Mouse (Mus musculus): Measurements from ENCODE around the gene Gm48551. TPM values are rescaled to one million over a fixed set of nuclear protein-coding genes. Genes with fewer than 3 reads are reported as not detected.
A peak's percentile ranks its signal among the peaks of the same experiment; 100 is the strongest.

Gene Gm48551
- polyA plus RNA-seq, 1 experiment from 2014 or later: 6.6 TPM

- Histone ChIP-seq H3K4me3 (peak overlapping the region; percentile 20), H3K4me2 (peak overlapping the region; percentile 49), H3K4me1 (replicated peaks) (peaks cover 68% of the 10 kb centered on the region), H3K9me3 (no peaks in the 10 kb centered on the region), H3K27me3 (no peaks in the 10 kb centered on the region), H3K27ac (replicated peaks) (peak overlapping the region; percentile 71), H3K9ac (peak overlapping the region; percentile 2; the same call in 1 of the 2 replicates), H3K36me3 (no peaks in the 10 kb centered on the region)
- ATAC-seq (ENCODE audit: low FRiP score, low read depth): peak; percentile 76
- WGBS: 2% methylated on average over 26 of the region's 26 CpGs
These were observed 32.4 kb downstream of the Gm48551 start for GRCm38 (mm10) chr10:81416581-81417226.

- H3K4me2 ChIP-seq: peak overlapping the region; percentile 49
- H3K27ac ChIP-seq (replicated peaks): peak overlapping the region; percentile 71
- no peak for ATAC-seq (ENCODE audit: low FRiP score, low read depth)
- no peaks in the 10 kb centered on the region for H3K36me3 ChIP-seq
- no peaks in the 10 kb centered on the region for H3K27me3 ChIP-seq
- no peaks in the 10 kb centered on the region for H3K9me3 ChIP-seq
- H3K4me1 ChIP-seq (replicated peaks): peaks cover 61% of the 10 kb centered on the region
- WGBS: 49% methylated on average over 12 of the region's 12 CpGs
- peak overlapping the region; percentile 20 for H3K4me3 ChIP-seq
- peak overlapping the region; percentile 2; the same call in 1 of the 2 replicates for H3K9ac ChIP-seq
These were observed 33.3 kb downstream of the Gm48551 start for GRCm38 (mm10) chr10:81417227-81418215.

GRCm38 (mm10) chr10:81418216-81419070 lies 34.2 kb downstream of the Gm48551 start:
- H3K4me2 ChIP-seq: no peak overlapping the region
- no peaks in the 10 kb centered on the region for H3K36me3 ChIP-seq
- no peaks in the 10 kb centered on the region for H3K27me3 ChIP-seq
- no peak for ATAC-seq (ENCODE audit: low FRiP score, low read depth)
- 38% methylated on average over 11 of the region's 11 CpGs for WGBS
- H3K9ac ChIP-seq: no peak overlapping the region
- H3K4me3 ChIP-seq: no peak overlapping the region
- peaks cover 52% of the 10 kb centered on the region for H3K4me1 ChIP-seq (replicated peaks)
- H3K9me3 ChIP-seq: no peaks in the 10 kb centered on the region
- peak overlapping the region; percentile 71; the same call in 1 of the 2 replicates for H3K27ac ChIP-seq (replicated peaks)

GRCm38 (mm10) chr10:81419111-81419928 lies 35.1 kb downstream of the Gm48551 start:
- H3K4me3 ChIP-seq: no peak overlapping the region
- no peak overlapping the region for H3K4me2 ChIP-seq
- no peaks in the 10 kb centered on the region for H3K27me3 ChIP-seq
- H3K4me1 ChIP-seq (replicated peaks): peaks cover 49% of the 10 kb centered on the region
- 0 out of 2 replicates have a peak overlapping the region, but pooled peaks have one; percentile 15 for H3K27ac ChIP-seq (replicated peaks)
- no peaks in the 10 kb centered on the region for H3K36me3 ChIP-seq
- no peaks in the 10 kb centered on the region for H3K9me3 ChIP-seq
- no peak for ATAC-seq (ENCODE audit: low FRiP score, low read depth)
- H3K9ac ChIP-seq: no peak overlapping the region
- 87% methylated on average over 10 of the region's 10 CpGs for WGBS

- Histone ChIP-seq H3K4me3 (no peak overlapping the region), H3K9ac (no peak overlapping the region), H3K4me2 (no peak overlapping the region), H3K36me3 (no peaks in the 10 kb centered on the region), H3K27me3 (0 out of 2 replicates have a peak, but pooled peaks cover 3% of the 10 kb centered on the region), H3K9me3 (no peaks in the 10 kb centered on the region), H3K4me1 (replicated peaks) (peaks cover 53% of the 10 kb centered on the region), H3K27ac (replicated peaks) (no peak overlapping the region)
- WGBS: 85% methylated on average over 40 of the region's 40 CpGs
- ATAC-seq (ENCODE audit: low FRiP score, low read depth): no peak
These were observed 36.0 kb downstream of the Gm48551 start for GRCm38 (mm10) chr10:81420191-81420767.

GRCm38 (mm10) chr10:81421041-81421796 lies 37.0 kb downstream of the Gm48551 start:
- 74% methylated on average over 4 of the region's 4 CpGs for WGBS
- no peak for ATAC-seq (ENCODE audit: low FRiP score, low read depth)
- 0 out of 2 replicates have a peak, but pooled peaks cover 7% of the 10 kb centered on the region for H3K27me3 ChIP-seq
- peaks cover 54% of the 10 kb centered on the region for H3K4me1 ChIP-seq (replicated peaks)
- no peaks in the 10 kb centered on the region for H3K36me3 ChIP-seq
- no peak overlapping the region for H3K4me2 ChIP-seq
- no peaks in the 10 kb centered on the region for H3K9me3 ChIP-seq
- H3K4me3 ChIP-seq: no peak overlapping the region
- H3K27ac ChIP-seq (replicated peaks): no peak overlapping the region
- H3K9ac ChIP-seq: no peak overlapping the region

- Histone ChIP-seq H3K27ac (replicated peaks) (no peak overlapping the region), H3K36me3 (no peaks in the 10 kb centered on the region), H3K4me1 (replicated peaks) (peaks cover 54% of the 10 kb centered on the region), H3K27me3 (0 out of 2 replicates have a peak, but pooled peaks cover 7% of the 10 kb centered on the region), H3K9me3 (no peaks in the 10 kb centered on the region), H3K4me3 (no peak overlapping the region), H3K4me2 (no peak overlapping the region), H3K9ac (no peak overlapping the region)
- ATAC-seq (ENCODE audit: low FRiP score, low read depth): no peak
- WGBS: 82% methylated on average over 5 of the region's 5 CpGs
These were observed 37.5 kb downstream of the Gm48551 start for GRCm38 (mm10) chr10:81421797-81422100.

- no peak overlapping the region for H3K4me3 ChIP-seq
- H3K9ac ChIP-seq: no peak overlapping the region
- no peak overlapping the region for H3K4me2 ChIP-seq
- WGBS: 80% methylated on average over 6 of the region's 6 CpGs
- H3K27me3 ChIP-seq: peaks cover 8% of the 10 kb centered on the region; the same call in 1 of the 2 replicates
- no peaks in the 10 kb centered on the region for H3K9me3 ChIP-seq
- H3K27ac ChIP-seq (replicated peaks): no peak overlapping the region
- H3K4me1 ChIP-seq (replicated peaks): peaks cover 54% of the 10 kb centered on the region
- no peak for ATAC-seq (ENCODE audit: low FRiP score, low read depth)
- no peaks in the 10 kb centered on the region for H3K36me3 ChIP-seq
These were observed 37.9 kb downstream of the Gm48551 start for GRCm38 (mm10) chr10:81422191-81422590.

- Histone ChIP-seq H3K27ac (replicated peaks) (no peak overlapping the region), H3K4me1 (replicated peaks) (peaks cover 52% of the 10 kb centered on the region), H3K4me3 (no peak overlapping the region), H3K9ac (no peak overlapping the region), H3K9me3 (no peaks in the 10 kb centered on the region), H3K27me3 (peaks cover 11% of the 10 kb centered on the region; the same call in 1 of the 2 replicates), H3K4me2 (no peak overlapping the region), H3K36me3 (no peaks in the 10 kb centered on the region)
- ATAC-seq (ENCODE audit: low FRiP score, low read depth): no peak
- WGBS: 82% methylated on average over 3 of the region's 3 CpGs
These were observed 38.5 kb downstream of the Gm48551 start for GRCm38 (mm10) chr10:81422661-81423217.
